Mouse (Mus musculus) monocyte, adult 5-6 weeks (primary cell): ENCODE results near the gene Olfr403. TPM values are rescaled to one million over a fixed set of nuclear protein-coding genes. Genes with fewer than 3 reads are reported as not detected.
"Not testable (repeated sequence)": the region's sequence is repeated elsewhere in the genome, so short reads cannot be mapped to it uniquely, and the experiment has no call there.

Experiments used
- ATAC-seq: fragments of 153-309, 156-312 bp; replicated peaks from 2 replicates; pipeline ENCODE4 v1.8.0; 2017; ENCODE audit warnings: mild to moderate bottlenecking; ENCODE audit not compliant: low TSS enrichment, insufficient number of reproducible peaks, severe bottlenecking, poor library complexity, low FRiP score
- total RNA-seq: library from RNA; stranded (forward); fragments of 200-1000, 200-491, 200-594 nt; gene quantifications from 3 replicates; pipeline ENCODE4 v1.2.3, GENCODE M21; 2017

The Olfr403 gene
- not detected in 3 replicates for total RNA-seq

- no peak for ATAC-seq
These were observed at the start of gene Olfr403 for GRCm38 (mm10) chr11:74185949-74186348. Olfr403 (plus strand) TSS chr11:74186249.

GRCm38 (mm10) chr11:74140001-74140400, 46.0 kb upstream of the Olfr403 start:
- ATAC-seq = not testable (repeated sequence)

GRCm38 (mm10) chr11:74145866-74146265, 40.2 kb upstream of the Olfr403 start:
- no peak for ATAC-seq

- ATAC-seq = no peak
These were observed 32.8 kb upstream of the Olfr403 start, which contains the start of gene Olfr402 for GRCm38 (mm10) chr11:74153229-74153628. Olfr402 (plus strand) TSS chr11:74153529.

- no peak for ATAC-seq
These were observed 17.3 kb upstream of the Olfr403 start for GRCm38 (mm10) chr11:74168771-74169170.

- ATAC-seq = no peak
These were observed 2.9 kb upstream of the Olfr403 start for GRCm38 (mm10) chr11:74183168-74183567.

GRCm38 (mm10) chr11:74183745-74184144, 2.3 kb upstream of the Olfr403 start:
- ATAC-seq = no peak

- no peak for ATAC-seq
These were observed 25.2 kb downstream of the Olfr403 start, which contains the start of gene Olfr43 for GRCm38 (mm10) chr11:74211279-74211678. Olfr43 (minus strand) TSS chr11:74211379.

GRCm38 (mm10) chr11:74241201-74241600, 55.2 kb downstream of the Olfr403 start:
- no peak for ATAC-seq

Other genes with a start within 250 kb of the Olfr403 start
- not detected in 3 replicates for gene Olfr23, start 249.6 kb upstream of the Olfr403 start, total RNA-seq
- gene Olfr397, start 225.4 kb upstream of the Olfr403 start, total RNA-seq = not detected in 3 replicates
- gene Olfr398, start 195.8 kb upstream of the Olfr403 start, total RNA-seq = not detected in 3 replicates
- gene Olfr139, start 129.7 kb upstream of the Olfr403 start, total RNA-seq = not detected in 3 replicates
- not detected in 3 replicates for gene Olfr399, start 129.6 kb upstream of the Olfr403 start, total RNA-seq
- gene Zfp616, start 116.3 kb upstream of the Olfr403 start, total RNA-seq = not detected in 3 replicates
- gene Olfr401, start 72.5 kb upstream of the Olfr403 start, total RNA-seq = not detected in 3 replicates
- gene Olfr402, start 32.7 kb upstream of the Olfr403 start, total RNA-seq = not detected in 3 replicates
- not detected in 3 replicates for gene Olfr43, start 25.1 kb downstream of the Olfr403 start, total RNA-seq
- gene Olfr406, start 73.6 kb downstream of the Olfr403 start, total RNA-seq = not detected in 3 replicates
- gene Olfr59, start 97.5 kb downstream of the Olfr403 start, total RNA-seq = not detected in 3 replicates
- not detected in 3 replicates for gene Olfr410, start 151.8 kb downstream of the Olfr403 start, total RNA-seq
- gene Olfr411, start 166.4 kb downstream of the Olfr403 start, total RNA-seq = not detected in 3 replicates
- not detected in 3 replicates for gene Olfr412, start 175.8 kb downstream of the Olfr403 start, total RNA-seq